Mouse (Mus musculus) intestine, postnatal 0 days (tissue): ENCODE results near the gene 4930453N24Rik. TPM values are rescaled to one million over a fixed set of nuclear protein-coding genes. Genes with fewer than 3 reads are reported as not detected.

Experiments
- ATAC-seq: fragments of 200-750 bp; cut with Nextera tagmentation; 2 replicates; pipeline ENCODE4 v1.8.0; 2017; ENCODE audit warnings: mild to moderate bottlenecking, moderate TSS enrichment, moderate library complexity
- H3K27ac ChIP-seq: fragments of 300-500 bp; sonication (generic); 2 replicates; pipeline ENCODE4 v1.5.1; 2014; ENCODE audit warnings: mild to moderate bottlenecking, low read depth, low read length, moderate library complexity
- H3K27me3 ChIP-seq: fragments of 300-500 bp; sonication (generic); replicated peaks from 2 replicates; pipeline ENCODE4 v1.6.1; 2014; ENCODE audit warnings: low read length, mixed read lengths; ENCODE audit not compliant: control insufficient read depth, insufficient read depth
- H3K36me3 ChIP-seq: fragments of 300-500 bp; sonication (generic); 2 replicates; pipeline ENCODE4 v1.6.1; 2014; ENCODE audit warnings: mild to moderate bottlenecking, moderate library complexity; ENCODE audit not compliant: control insufficient read depth, insufficient read depth
- H3K4me1 ChIP-seq: fragments of 300-500 bp; sonication (generic); replicated peaks from 2 replicates; pipeline ENCODE4 v1.6.1; 2014; ENCODE audit warnings: antibody characterized with exemption, low read length, mixed read lengths; ENCODE audit not compliant: control insufficient read depth, insufficient read depth
- H3K4me2 ChIP-seq: fragments of 300-500 bp; sonication (generic); replicated peaks from 2 replicates; pipeline ENCODE4 v1.6.1; 2014; ENCODE audit warnings: low read depth, mild to moderate bottlenecking, moderate library complexity
- H3K4me3 ChIP-seq: fragments of 300-500 bp; sonication (generic); 2 replicates; pipeline ENCODE4 v1.5.1; 2014; ENCODE audit warnings: low read depth, low read length
- H3K9ac ChIP-seq: fragments of 300-500 bp; sonication (generic); 2 replicates; pipeline ENCODE4 v1.6.1; 2014; ENCODE audit warnings: mild to moderate bottlenecking, low read depth, low read length
- H3K9me3 ChIP-seq: fragments of 300-500 bp; sonication (generic); 2 replicates; pipeline ENCODE4 v1.6.1; 2016; ENCODE audit warnings: mixed run types; ENCODE audit not compliant: control insufficient read depth
- CTCF ChIP-seq: sonication (generic); IDR thresholded peaks from 2 replicates; pipeline ENCODE4 v1.5.1; 2016; ENCODE audit warnings: low read depth, mild to moderate bottlenecking, control low read depth, antibody characterized with exemption, moderate library complexity
- WGBS: fragments of 180-500 bp; shearing (Covaris S2); extraction: QIAGEN DNeasy Blood & Tissue Kit; methylation state at CpG from one replicate; pipeline ENCODE4 v1.1.7; 2014; 5-methylcytosine and 5-hydroxymethylcytosine counted together
- polyA plus RNA-seq: library from polyadenylated mRNA; unstranded; fragments of >200 nt; fragmentation: Nextera tagmentation; extraction: Ambion mirVana; gene quantifications from 2 replicates; pipeline ENCODE4 v1.2.1, GENCODE M21; 2015

4930453N24Rik gene
- polyA plus RNA-seq, 1 experiment from 2014 or later: 15.1 TPM

- 88% methylated on average over 7 of the region's 7 CpGs for WGBS
- ATAC-seq: no peak
- no peak for TF ChIP-seq CTCF
Observed at GRCm38 (mm10) chr16:64757666-64758400, 13.1 kb downstream of the 4930453N24Rik start.

GRCm38 (mm10) chr16:64756321-64756720 is 14.6 kb downstream of the 4930453N24Rik start:
- Histone ChIP-seq H3K9ac (no peak overlapping the region), H3K4me3 (no peak overlapping the region), H3K4me2 (no peak overlapping the region), H3K27me3 (no peaks in the 10 kb centered on the region), H3K27ac (no peak overlapping the region), H3K36me3 (no peaks in the 10 kb centered on the region), H3K9me3 (no peaks in the 10 kb centered on the region), H3K4me1 (no peaks in the 10 kb centered on the region)
- WGBS: 81% methylated on average over 6 of the region's 6 CpGs
- no peak for TF ChIP-seq CTCF
- ATAC-seq: no peak

More at GRCm38 (mm10) chr16:64757666-64758400, 13.1 kb downstream of the 4930453N24Rik start:
- Histone ChIP-seq H3K27ac (no peak overlapping the region), H3K27me3 (no peaks in the 10 kb centered on the region), H3K36me3 (peaks cover 5% of the 10 kb centered on the region), H3K9me3 (peaks cover under 1% of the 10 kb centered on the region; the same call in 1 of the 2 replicates), H3K4me2 (no peak overlapping the region), H3K4me1 (no peaks in the 10 kb centered on the region), H3K9ac (no peak overlapping the region), H3K4me3 (no peak overlapping the region)

GRCm38 (mm10) chr16:64754743-64755139 is 16.2 kb downstream of the 4930453N24Rik start:
- 41% methylated on average over 3 of the region's 3 CpGs for WGBS
- ATAC-seq: no peak
- Histone ChIP-seq H3K9ac (no peak overlapping the region), H3K4me1 (no peaks in the 10 kb centered on the region), H3K36me3 (no peaks in the 10 kb centered on the region), H3K27me3 (no peaks in the 10 kb centered on the region), H3K27ac (no peak overlapping the region), H3K4me3 (no peak overlapping the region), H3K9me3 (no peaks in the 10 kb centered on the region), H3K4me2 (no peak overlapping the region)
- TF ChIP-seq CTCF: peak; percentile 74

- no peaks in the 10 kb centered on the region for H3K4me1 ChIP-seq
- H3K36me3 ChIP-seq: no peaks in the 10 kb centered on the region
- H3K4me2 ChIP-seq: no peak overlapping the region
- no peak overlapping the region for H3K9ac ChIP-seq
- no peak for ATAC-seq
- no peak overlapping the region for H3K27ac ChIP-seq
- no peak for TF ChIP-seq CTCF
- H3K4me3 ChIP-seq: no peak overlapping the region
- H3K27me3 ChIP-seq: no peaks in the 10 kb centered on the region
- no peaks in the 10 kb centered on the region for H3K9me3 ChIP-seq
- 56% methylated on average over 3 of the region's 3 CpGs for WGBS
Observed at GRCm38 (mm10) chr16:64753990-64754742, 16.8 kb downstream of the 4930453N24Rik start.

- WGBS: 7% methylated on average over 10 of the region's 10 CpGs
- Histone ChIP-seq H3K9me3 (no peaks in the 10 kb centered on the region), H3K9ac (no peak overlapping the region), H3K4me2 (no peak overlapping the region), H3K4me1 (no peaks in the 10 kb centered on the region), H3K27ac (no peak overlapping the region), H3K4me3 (no peak overlapping the region), H3K36me3 (no peaks in the 10 kb centered on the region), H3K27me3 (no peaks in the 10 kb centered on the region)
- ATAC-seq: no peak
- TF ChIP-seq CTCF: peak; percentile 91
Observed at GRCm38 (mm10) chr16:64748237-64748636, 22.7 kb downstream of the 4930453N24Rik start.

- Histone ChIP-seq H3K4me2 (no peak overlapping the region), H3K36me3 (no peaks in the 10 kb centered on the region), H3K27me3 (no peaks in the 10 kb centered on the region), H3K4me1 (no peaks in the 10 kb centered on the region), H3K4me3 (no peak overlapping the region), H3K9me3 (no peaks in the 10 kb centered on the region), H3K27ac (no peak overlapping the region), H3K9ac (no peak overlapping the region)
- no peak for ATAC-seq
- WGBS: 68% methylated on average over 4 of the region's 4 CpGs
- TF ChIP-seq CTCF: no peak
Observed at GRCm38 (mm10) chr16:64745089-64745488, 25.9 kb downstream of the 4930453N24Rik start.
